Mouse (Mus musculus) heart, embryonic 13.5 days (tissue): ENCODE data around the gene Clpsl2. TPM values are rescaled to one million over a fixed set of nuclear protein-coding genes. Genes with fewer than 3 reads are reported as not detected.

ENCODE experiments used
- ATAC-seq: fragments of 200-750 bp; cut with Nextera tagmentation; 2 replicates; pipeline ENCODE4 v1.8.0; 2017; ENCODE audit warnings: moderate TSS enrichment; ENCODE audit not compliant: insufficient number of reproducible peaks, low FRiP score, low TSS enrichment; ENCODE audit errors: extremely low read depth
- H3K27ac ChIP-seq: fragments of 300-500 bp; sonication (generic); replicated peaks from 2 replicates; pipeline ENCODE4 v1.5.1; 2015; ENCODE audit warnings: moderate library complexity, mild to moderate bottlenecking, inconsistent platforms
- H3K27me3 ChIP-seq: fragments of 300-500 bp; sonication (generic); replicated peaks from 2 replicates; pipeline ENCODE4 v1.6.1; 2015; ENCODE audit warnings: mild to moderate bottlenecking, inconsistent platforms
- H3K36me3 ChIP-seq: fragments of 300-500 bp; sonication (generic); 2 replicates; pipeline ENCODE4 v1.6.1; 2015; ENCODE audit warnings: mild to moderate bottlenecking, inconsistent platforms
- H3K4me1 ChIP-seq: fragments of 300-500 bp; sonication (generic); 2 replicates; pipeline ENCODE4 v1.6.1; 2015; ENCODE audit warnings: inconsistent platforms
- H3K4me2 ChIP-seq: fragments of 300-500 bp; sonication (generic); 2 replicates; pipeline ENCODE4 v1.6.1; 2015; ENCODE audit warnings: inconsistent platforms, mild to moderate bottlenecking, moderate library complexity
- H3K4me3 ChIP-seq: fragments of 300-500 bp; sonication (generic); 2 replicates; pipeline ENCODE4 v1.5.1; 2015; ENCODE audit warnings: moderate library complexity, mild to moderate bottlenecking, inconsistent platforms
- H3K9ac ChIP-seq: fragments of 300-500 bp; sonication (generic); 2 replicates; pipeline ENCODE4 v1.6.1; 2015; ENCODE audit warnings: inconsistent platforms, mild to moderate bottlenecking, moderate library complexity
- H3K9me3 ChIP-seq: fragments of 300-500 bp; sonication (generic); 2 replicates; pipeline ENCODE4 v1.6.1; 2016; ENCODE audit warnings: inconsistent platforms
- WGBS: fragments of 180-500 bp; shearing (Covaris S2); methylation state at CpG from one replicate; pipeline ENCODE4 v1.1.7; 2015; ENCODE audit warnings: mixed read lengths; 5-methylcytosine and 5-hydroxymethylcytosine counted together
- polyA plus RNA-seq: library from polyadenylated mRNA; unstranded; fragments of >200 nt; fragmentation: Nextera tagmentation; extraction: Ambion mirVana; gene quantifications from 2 replicates; pipeline ENCODE4 v1.2.1, GENCODE M21; 2015

The Clpsl2 gene
- polyA plus RNA-seq, 1 experiment from 2014 or later: not detected

DNA sequence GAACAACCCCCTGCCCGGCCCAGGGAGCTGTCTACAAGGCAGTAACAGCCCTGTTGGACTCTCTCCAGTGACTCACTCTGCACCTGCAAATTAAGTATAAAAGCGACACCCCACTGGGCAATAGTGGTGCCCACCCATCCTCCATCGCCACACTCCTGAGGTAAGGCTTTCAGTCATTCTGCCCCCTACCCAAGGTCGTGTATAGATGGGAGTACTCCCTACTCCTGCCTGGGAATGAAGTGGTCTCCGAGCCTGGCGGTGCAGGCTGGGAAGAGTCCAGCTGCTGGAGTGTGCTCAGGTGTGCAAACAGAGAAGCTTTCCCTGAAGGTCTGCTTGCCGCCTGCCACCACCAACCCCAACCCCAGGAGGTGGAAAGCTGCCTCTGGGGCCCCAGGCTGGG, 12.4 kb downstream of the Clpsl2 start:
- Histone ChIP-seq H3K36me3 (no peaks in the 10 kb centered on the region), H3K27me3 (no peaks in the 10 kb centered on the region), H3K4me2 (no peak overlapping the region), H3K27ac (no peak overlapping the region), H3K4me1 (peaks cover 4% of the 10 kb centered on the region), H3K9ac (no peak overlapping the region), H3K9me3 (no peaks in the 10 kb centered on the region), H3K4me3 (no peak overlapping the region)
- WGBS: 60% methylated on average over 7 of the region's 7 CpGs
- no peak for ATAC-seq

DNA sequence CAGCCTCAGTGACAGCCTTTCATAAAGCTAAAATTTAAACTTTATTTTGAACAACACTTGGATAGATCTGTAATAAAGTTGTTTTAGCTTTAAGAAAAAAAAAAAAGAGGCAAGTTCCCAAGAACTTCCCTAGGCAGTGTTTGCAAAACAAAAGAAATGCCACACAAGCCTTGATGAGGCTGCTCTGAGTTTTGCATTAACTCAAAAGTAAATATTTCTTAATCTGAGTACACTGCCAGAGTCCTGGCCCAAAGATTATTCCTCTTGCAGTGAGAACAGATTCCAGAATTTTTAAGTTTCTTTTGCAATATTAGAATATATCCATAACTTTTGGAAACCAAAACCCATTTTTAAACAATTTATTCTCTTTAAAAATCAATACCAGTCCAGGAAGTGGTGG, 16.0 kb downstream of the Clpsl2 start:
- no peak for ATAC-seq
- H3K4me1 ChIP-seq: no peaks in the 10 kb centered on the region
- H3K36me3 ChIP-seq: no peaks in the 10 kb centered on the region
- H3K27ac ChIP-seq: no peak overlapping the region
- H3K27me3 ChIP-seq: no peaks in the 10 kb centered on the region
- H3K4me2 ChIP-seq: no peak overlapping the region
- H3K9me3 ChIP-seq: no peaks in the 10 kb centered on the region
- no peak overlapping the region for H3K4me3 ChIP-seq
- H3K9ac ChIP-seq: no peak overlapping the region

DNA sequence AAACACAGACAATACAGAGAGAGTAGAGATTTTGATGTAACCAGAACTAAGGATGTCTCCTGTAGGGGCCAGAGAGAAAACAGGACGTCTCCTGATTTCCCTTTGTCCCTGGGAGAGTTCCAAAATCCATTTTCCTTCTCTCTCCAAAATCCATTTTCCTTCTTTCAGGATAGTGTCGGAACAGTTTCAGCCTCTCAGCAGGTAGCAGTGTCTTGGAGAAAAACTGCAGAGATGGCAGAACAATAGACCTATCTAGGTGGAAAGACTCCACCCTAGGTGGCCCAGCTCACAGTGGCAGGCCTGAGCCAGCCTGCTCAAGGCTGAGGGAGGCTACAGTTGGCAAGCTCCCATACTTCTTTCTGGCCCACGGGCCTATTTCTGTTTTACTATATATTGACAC, 18.3 kb downstream of the Clpsl2 start:
- no peaks in the 10 kb centered on the region for H3K27me3 ChIP-seq
- H3K9ac ChIP-seq: no peak overlapping the region
- 40% methylated on average over 3 of the region's 3 CpGs for WGBS
- H3K9me3 ChIP-seq: no peaks in the 10 kb centered on the region
- H3K36me3 ChIP-seq: no peaks in the 10 kb centered on the region
- H3K27ac ChIP-seq: no peak overlapping the region
- H3K4me2 ChIP-seq: no peak overlapping the region
- ATAC-seq: no peak
- H3K4me3 ChIP-seq: no peak overlapping the region
- H3K4me1 ChIP-seq: no peaks in the 10 kb centered on the region

DNA sequence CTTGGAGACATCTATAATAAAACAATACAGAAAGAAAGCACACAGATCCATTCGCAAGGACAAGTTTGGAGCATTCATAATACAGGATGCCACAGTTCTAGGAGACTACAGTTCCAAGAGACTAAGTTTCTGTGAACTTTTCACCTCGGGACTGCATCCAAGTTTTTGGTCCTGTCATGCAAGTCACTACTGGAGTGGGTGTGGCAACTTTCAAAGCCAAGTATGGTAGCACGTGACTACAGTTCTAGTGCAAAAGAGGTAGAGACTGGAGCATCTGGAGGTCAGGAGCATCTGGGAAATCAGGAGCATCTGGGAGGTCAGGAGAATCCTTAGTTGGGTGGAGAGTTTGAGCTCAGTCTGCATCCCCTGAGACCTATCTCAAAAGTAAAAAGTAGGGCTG, 22.7 kb downstream of the Clpsl2 start:
- H3K9ac ChIP-seq: no peak overlapping the region
- ATAC-seq: no peak
- peaks cover 17% of the 10 kb centered on the region for H3K27me3 ChIP-seq
- H3K4me2 ChIP-seq: no peak overlapping the region
- peaks cover 8% of the 10 kb centered on the region for H3K4me1 ChIP-seq
- no peak overlapping the region for H3K4me3 ChIP-seq
- H3K9me3 ChIP-seq: no peaks in the 10 kb centered on the region
- H3K27ac ChIP-seq: no peak overlapping the region
- WGBS: 70% methylated on average over 3 of the region's 3 CpGs
- no peaks in the 10 kb centered on the region for H3K36me3 ChIP-seq

DNA sequence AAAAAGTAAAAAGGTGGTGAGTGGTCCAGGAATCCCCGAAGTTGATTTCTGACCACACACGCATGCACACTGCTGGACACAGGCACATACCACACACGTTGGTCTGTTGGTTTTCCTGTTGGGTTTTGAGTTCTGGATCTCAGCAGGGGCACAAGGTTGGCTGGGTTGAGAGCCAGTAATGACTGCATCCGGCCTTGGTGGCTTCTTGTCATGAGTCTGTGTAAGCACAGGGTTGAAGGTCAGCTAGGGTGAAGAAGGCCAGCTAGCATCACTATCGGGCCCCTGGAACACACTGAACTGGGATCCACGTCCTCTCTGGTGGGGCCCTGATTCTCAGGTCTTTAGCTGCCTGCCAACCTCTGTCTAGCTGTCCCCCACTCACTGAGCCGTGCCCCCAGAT, 23.3 kb downstream of the Clpsl2 start:
- Histone ChIP-seq H3K27me3 (peaks cover 17% of the 10 kb centered on the region), H3K36me3 (no peaks in the 10 kb centered on the region), H3K9ac (no peak overlapping the region), H3K4me1 (peaks cover 8% of the 10 kb centered on the region), H3K4me2 (no peak overlapping the region), H3K4me3 (no peak overlapping the region), H3K9me3 (no peaks in the 10 kb centered on the region), H3K27ac (no peak overlapping the region)
- no peak for ATAC-seq
- WGBS: 78% methylated on average over 7 of the region's 7 CpGs

DNA sequence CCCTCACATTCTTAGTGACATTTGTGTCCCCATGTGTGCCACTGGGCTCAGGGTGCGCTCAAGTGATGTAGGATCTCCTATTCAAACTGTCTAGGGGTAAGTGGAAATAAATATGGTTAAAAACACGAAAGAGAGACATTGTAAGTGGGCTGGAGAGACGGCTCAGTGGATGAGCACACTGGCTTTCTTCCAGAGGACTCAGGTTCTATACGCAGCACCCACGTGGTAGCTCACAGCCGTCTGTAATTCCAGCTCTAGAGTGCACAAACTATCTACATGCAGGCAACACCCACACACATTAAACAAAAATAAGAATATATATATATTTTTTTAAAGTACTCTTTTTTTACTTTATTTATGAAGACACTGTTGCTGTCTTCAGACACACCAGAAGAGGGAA, 23.7 kb downstream of the Clpsl2 start:
- H3K36me3 ChIP-seq: no peaks in the 10 kb centered on the region
- H3K27ac ChIP-seq: no peak overlapping the region
- H3K4me2 ChIP-seq: no peak overlapping the region
- H3K4me3 ChIP-seq: no peak overlapping the region
- ATAC-seq: no peak
- H3K9me3 ChIP-seq: no peaks in the 10 kb centered on the region
- no peak overlapping the region for H3K9ac ChIP-seq
- WGBS: 74% methylated on average over 6 of the region's 6 CpGs
- peaks cover 17% of the 10 kb centered on the region for H3K27me3 ChIP-seq
- peaks cover 8% of the 10 kb centered on the region for H3K4me1 ChIP-seq

DNA sequence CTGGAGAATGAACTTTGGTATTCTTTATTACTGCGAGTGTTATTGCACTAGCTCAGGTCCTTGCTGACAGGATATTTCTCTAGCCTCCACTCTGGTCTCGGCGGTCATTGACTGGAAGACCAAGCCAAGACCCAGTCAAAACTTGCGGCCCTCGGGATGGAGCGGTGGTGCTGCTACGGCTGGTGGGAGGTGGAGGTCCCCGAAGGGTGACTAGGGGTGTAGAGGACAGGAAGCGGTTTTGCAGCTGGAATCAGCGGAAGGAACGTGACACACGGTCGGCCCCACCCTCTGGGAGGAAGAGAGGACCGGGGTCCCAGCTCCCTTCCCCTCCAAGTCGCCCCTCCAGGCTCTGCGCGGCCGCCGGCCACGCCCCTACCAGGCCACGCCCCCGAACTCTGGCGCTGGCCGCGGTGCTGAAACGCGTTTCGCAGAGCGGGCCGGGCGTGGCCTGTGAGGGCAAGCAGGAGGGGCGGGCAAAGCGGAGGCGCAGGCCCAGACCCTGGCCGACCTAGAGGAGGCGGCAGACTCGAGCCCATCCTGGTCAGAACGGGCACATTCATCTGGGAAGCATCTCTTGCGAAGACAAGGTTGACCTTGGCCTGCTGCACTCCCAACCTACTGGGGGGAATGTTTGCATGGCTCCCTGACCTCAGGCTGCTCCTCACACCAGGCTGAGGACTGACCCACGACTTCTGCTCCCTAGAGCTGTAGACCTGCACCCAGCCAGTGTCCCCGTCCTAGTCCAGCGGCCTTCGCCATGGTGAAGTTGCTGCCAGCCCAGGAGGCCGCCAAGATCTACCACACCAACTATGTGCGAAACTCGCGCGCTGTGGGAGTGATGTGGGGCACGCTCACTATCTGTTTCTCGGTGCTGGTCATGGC, 26.3 kb downstream of the Clpsl2 start, which contains the start of gene Lhfpl5:
Gene Lhfpl5, plus strand, starts transcription at position 398 of the 882 bp plus-strand sequence.
- Histone ChIP-seq H3K36me3 (no peaks in the 10 kb centered on the region), H3K27ac (no peak within 1 kb of the TSS), H3K4me2 (peak within 1 kb of the TSS; percentile 67), H3K27me3 (peaks cover 17% of the 10 kb centered on the region), H3K9ac (no peak within 1 kb of the TSS), H3K4me1 (peaks cover 8% of the 10 kb centered on the region), H3K9me3 (no peaks in the 10 kb centered on the region), H3K4me3 (peak within 1 kb of the TSS; percentile 39)
- WGBS: 13% methylated on average over 50 of the region's 50 CpGs
- no peak for ATAC-seq

DNA sequence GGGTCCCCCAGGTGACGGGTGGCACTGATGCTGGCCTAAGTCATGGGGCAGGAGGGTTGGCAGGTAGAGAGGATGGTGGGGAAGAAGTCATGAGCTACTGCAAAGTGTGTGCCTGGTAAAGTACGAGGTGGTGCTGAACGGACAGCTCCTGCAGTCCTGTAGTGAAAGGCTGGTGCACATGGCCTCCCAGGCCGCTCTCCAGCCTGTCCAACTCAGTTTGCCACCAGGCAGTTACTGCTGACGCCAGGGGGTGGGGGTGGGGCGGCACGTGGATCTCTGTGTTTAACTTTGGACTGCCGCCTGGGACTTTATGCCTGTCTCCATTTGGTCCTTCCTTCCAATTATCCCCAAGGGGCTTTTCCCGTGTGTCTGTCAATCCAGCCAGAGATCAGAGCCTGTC, 31.2 kb downstream of the Clpsl2 start:
- WGBS: 6% methylated on average over 9 of the region's 9 CpGs
- H3K27ac ChIP-seq: no peak overlapping the region
- no peak overlapping the region for H3K9ac ChIP-seq
- no peak overlapping the region for H3K4me2 ChIP-seq
- H3K27me3 ChIP-seq: peaks cover 14% of the 10 kb centered on the region
- H3K4me1 ChIP-seq: peaks cover 5% of the 10 kb centered on the region
- no peaks in the 10 kb centered on the region for H3K36me3 ChIP-seq
- no peak for ATAC-seq
- H3K9me3 ChIP-seq: no peaks in the 10 kb centered on the region
- no peak overlapping the region for H3K4me3 ChIP-seq

DNA sequence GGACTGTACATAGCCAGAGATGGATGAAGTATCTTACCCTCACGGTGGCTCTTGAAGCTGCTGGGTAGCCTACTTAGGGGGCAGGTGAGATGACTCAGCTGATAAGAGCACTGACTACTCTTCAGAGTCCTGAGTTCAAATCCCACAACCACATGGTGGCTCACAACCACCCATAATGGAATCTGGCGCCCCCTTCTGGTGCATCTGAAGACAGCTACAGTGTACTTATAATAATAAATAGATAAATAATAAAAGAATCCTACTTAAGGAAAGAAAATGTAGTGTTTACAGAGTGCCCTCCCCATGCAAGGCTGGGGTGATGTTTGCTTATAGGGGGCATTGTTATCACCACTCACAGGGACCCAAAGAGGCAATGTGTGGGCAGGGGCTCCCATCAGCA, 31.8 kb downstream of the Clpsl2 start:
- ATAC-seq: no peak
- Histone ChIP-seq H3K4me2 (no peak overlapping the region), H3K27me3 (peaks cover 8% of the 10 kb centered on the region), H3K27ac (no peak overlapping the region), H3K4me3 (no peak overlapping the region), H3K9ac (no peak overlapping the region), H3K4me1 (no peaks in the 10 kb centered on the region), H3K9me3 (no peaks in the 10 kb centered on the region), H3K36me3 (no peaks in the 10 kb centered on the region)
- 55% methylated on average over 2 of the region's 2 CpGs for WGBS

DNA sequence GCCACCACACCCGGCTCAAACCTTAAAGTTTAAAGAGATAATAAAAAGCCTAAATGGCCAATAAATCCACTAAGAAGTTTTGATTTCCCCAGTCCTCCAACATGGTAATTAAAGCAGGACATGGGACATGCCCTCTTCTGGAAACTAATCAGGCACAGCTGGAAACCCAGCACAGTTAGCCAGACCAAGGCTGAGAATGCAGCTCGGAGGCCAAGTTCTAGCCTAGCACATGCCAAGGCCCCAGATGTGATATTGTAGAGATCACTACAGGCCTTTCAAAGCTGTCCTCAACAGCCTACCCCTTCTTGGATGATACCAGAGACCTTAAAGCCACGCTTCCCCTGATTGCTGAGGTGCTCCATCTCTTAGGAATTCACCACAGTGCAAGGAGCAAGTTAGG, 37.3 kb downstream of the Clpsl2 start:
- no peak overlapping the region for H3K4me2 ChIP-seq
- no peak overlapping the region for H3K4me3 ChIP-seq
- ATAC-seq: no peak
- no peaks in the 10 kb centered on the region for H3K27me3 ChIP-seq
- no peak overlapping the region for H3K9ac ChIP-seq
- H3K36me3 ChIP-seq: peaks cover 49% of the 10 kb centered on the region
- no peak overlapping the region for H3K27ac ChIP-seq
- no peaks in the 10 kb centered on the region for H3K9me3 ChIP-seq
- 83% methylated on average over 3 of the region's 3 CpGs for WGBS
- H3K4me1 ChIP-seq: peaks cover 7% of the 10 kb centered on the region

DNA sequence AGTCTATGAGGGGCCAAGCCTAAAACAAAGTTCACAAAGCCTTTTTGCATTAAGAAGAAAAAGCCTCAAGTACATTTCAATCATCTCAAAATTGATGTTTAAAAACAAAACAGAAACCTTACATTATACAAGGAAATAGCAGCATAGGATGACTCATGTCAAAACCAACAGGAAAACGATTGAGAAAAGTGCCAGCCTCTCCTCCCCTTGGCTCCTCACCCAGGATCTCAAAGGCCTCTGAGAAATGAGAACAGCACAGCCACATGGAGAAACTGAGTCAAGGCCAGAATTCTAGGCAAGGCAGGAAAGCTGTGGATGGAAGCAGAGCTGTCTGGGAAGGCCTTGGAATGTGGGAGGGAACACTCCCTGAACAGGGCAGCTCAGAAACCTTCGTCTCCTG, 39.4 kb downstream of the Clpsl2 start:
- H3K9me3 ChIP-seq: no peaks in the 10 kb centered on the region
- H3K27me3 ChIP-seq: no peaks in the 10 kb centered on the region
- ATAC-seq: no peak
- H3K4me2 ChIP-seq: no peak overlapping the region
- peaks cover 69% of the 10 kb centered on the region for H3K36me3 ChIP-seq
- H3K4me3 ChIP-seq: no peak overlapping the region
- H3K9ac ChIP-seq: no peak overlapping the region
- H3K4me1 ChIP-seq: peaks cover 16% of the 10 kb centered on the region
- no peak overlapping the region for H3K27ac ChIP-seq
- 79% methylated on average over 2 of the region's 2 CpGs for WGBS

DNA sequence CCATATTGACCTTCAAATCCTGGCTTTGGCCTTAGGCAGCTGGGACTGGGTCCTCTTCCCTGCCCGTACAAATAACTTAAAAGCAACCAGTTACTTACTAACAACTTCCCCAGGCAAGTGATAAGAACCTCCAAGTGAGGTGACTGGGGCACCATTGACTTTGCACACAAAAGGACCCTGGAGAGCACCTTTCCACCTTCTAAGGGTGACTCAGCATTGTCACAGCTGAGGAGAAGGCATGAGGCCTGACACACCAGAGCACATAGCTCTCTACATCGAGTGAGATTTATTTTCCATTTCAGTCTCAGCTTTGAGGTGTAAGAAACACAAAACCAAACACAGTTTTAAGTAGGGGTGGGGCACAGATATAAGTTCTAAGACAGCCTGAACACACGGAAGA, 41.4 kb downstream of the Clpsl2 start:
- Histone ChIP-seq H3K9me3 (no peaks in the 10 kb centered on the region), H3K27ac (no peak overlapping the region), H3K4me1 (peaks cover 19% of the 10 kb centered on the region), H3K27me3 (no peaks in the 10 kb centered on the region), H3K36me3 (peaks cover 84% of the 10 kb centered on the region), H3K9ac (no peak overlapping the region), H3K4me3 (no peak overlapping the region), H3K4me2 (no peak overlapping the region)
- ATAC-seq: no peak
- 76% methylated on average over 3 of the region's 3 CpGs for WGBS
